Mouse (Mus musculus) thymus, adult 2 months (tissue): Measurements from ENCODE around the gene Zmynd19. TPM values are rescaled to one million over a fixed set of nuclear protein-coding genes. Genes with fewer than 3 reads are reported as not detected.

Source experiments
- DNase-seq: peaks from one replicate; pipeline ENCODE4 v3.0.0; 2021
- H3K27ac ChIP-seq: fragments of 200-500 bp; 2 replicates; pipeline ENCODE4 v1.5.1; 2012; ENCODE audit warnings: low read length, control low read depth; ENCODE audit not compliant: control insufficient read depth, insufficient read depth
- H3K27me3 ChIP-seq: fragments of 200-500 bp; 2 replicates; pipeline ENCODE4 v1.6.1; 2012; ENCODE audit warnings: mild to moderate bottlenecking, low read length, moderate library complexity, mixed read lengths; ENCODE audit not compliant: control insufficient read depth, insufficient read depth
- H3K36me3 ChIP-seq: fragments of 200-500 bp; 2 replicates; pipeline ENCODE4 v1.6.1; 2012; ENCODE audit warnings: mild to moderate bottlenecking, low read length, moderate library complexity; ENCODE audit not compliant: control insufficient read depth, insufficient read depth
- H3K4me1 ChIP-seq: fragments of 200-500 bp; replicated peaks from 2 replicates; pipeline ENCODE4 v1.6.1; 2012; ENCODE audit warnings: low read length; ENCODE audit not compliant: control insufficient read depth, insufficient read depth
- H3K4me3 ChIP-seq: fragments of 200-500 bp; 2 replicates; pipeline ENCODE4 v1.5.1; 2012; ENCODE audit warnings: mild to moderate bottlenecking, low read length, control low read depth, moderate library complexity; ENCODE audit not compliant: control insufficient read depth, insufficient read depth
- CTCF ChIP-seq: fragments of 200-500 bp; IDR thresholded peaks from 2 replicates; pipeline ENCODE4 v1.5.1; 2012; ENCODE audit warnings: mild to moderate bottlenecking, control low read depth, low read length, moderate library complexity, borderline replicate concordance; ENCODE audit not compliant: control insufficient read depth, poor library complexity, insufficient read depth; ENCODE audit errors: extremely low read depth
- POLR2A ChIP-seq: fragments of 200-500 bp; IDR thresholded peaks from 2 replicates; pipeline ENCODE4 v1.6.1; 2012; ENCODE audit warnings: mild to moderate bottlenecking, low read length, control low read depth, moderate library complexity; ENCODE audit not compliant: control insufficient read depth, poor library complexity, insufficient read depth; ENCODE audit errors: extremely low read depth
- WGBS: fragments of 180-500 bp; shearing (Covaris S2); methylation state at CpG from one replicate; pipeline ENCODE4 v1.1.7; 2018; 5-methylcytosine and 5-hydroxymethylcytosine counted together
- polyA plus RNA-seq: library from polyadenylated mRNA; depleted of rRNA; stranded (reverse); fragments of >200 nt; gene quantifications from 2 replicates; pipeline ENCODE4 v1.2.3, GENCODE M21; 2012; rRNA removed

Gene Zmynd19
- polyA plus RNA-seq = 11.0 and 14.8 TPM in 2 replicates

DNA sequence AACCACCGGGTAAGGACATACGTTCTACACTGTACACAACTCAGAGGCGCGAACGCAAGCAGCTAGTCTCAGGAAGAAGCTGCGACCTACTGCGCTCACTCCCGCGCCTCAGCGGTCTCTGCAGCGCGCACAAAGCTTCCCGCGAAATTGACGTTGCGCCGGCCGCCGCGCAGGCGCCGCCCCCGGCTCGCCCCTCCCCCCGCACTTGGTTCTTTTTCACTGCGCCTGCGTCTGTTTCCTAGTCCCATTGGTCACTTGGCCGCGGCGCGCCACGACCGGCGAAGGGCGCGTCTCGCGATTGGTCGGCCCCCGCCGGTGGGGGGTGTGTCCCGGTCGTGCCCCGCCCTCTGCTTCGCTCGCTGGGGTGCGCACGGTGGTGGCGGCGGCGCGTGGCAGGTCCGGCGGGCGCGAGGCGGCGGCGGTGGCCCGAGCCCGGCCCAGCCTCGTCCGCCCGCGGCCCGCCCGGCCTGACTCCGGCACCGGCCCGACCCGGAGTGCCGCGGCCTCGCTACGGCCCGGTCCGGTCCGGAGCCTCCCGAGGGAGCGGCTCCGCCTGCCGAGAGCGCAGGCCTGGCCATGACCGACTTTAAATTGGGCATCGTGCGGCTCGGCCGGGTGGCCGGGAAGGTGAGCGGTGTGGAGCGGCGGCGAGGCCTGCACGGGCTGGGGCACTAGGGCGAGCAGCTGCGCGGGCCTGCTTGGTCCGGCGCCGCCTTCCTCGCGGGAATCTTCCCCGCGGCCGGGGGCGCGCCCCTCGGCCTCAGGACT, at the start of gene Zmynd19:
Gene Zmynd19 (plus strand): TSS at position 372 of the 768 bp plus-strand sequence.
- no peak within 1 kb of the TSS for H3K27ac ChIP-seq
- WGBS = under 1% methylated on average over 108 of the region's 108 CpGs
- DNase-seq = peak; percentile 98

GRCm38 (mm10) chr2:24901055-24901454, 48.5 kb upstream of the Zmynd19 start:
- no peak overlapping the region for H3K27ac ChIP-seq
- no peaks in the 10 kb centered on the region for H3K36me3 ChIP-seq
- no peak for DNase-seq
- TF ChIP-seq CTCF (no peak), POLR2A (no peak)
- WGBS = 78% methylated on average over 5 of the region's 5 CpGs
- H3K4me1 ChIP-seq = no peaks in the 10 kb centered on the region
- H3K27me3 ChIP-seq = no peaks in the 10 kb centered on the region
- H3K4me3 ChIP-seq = no peak overlapping the region

More for the DNA sequence above, at the start of gene Zmynd19:
- Histone ChIP-seq H3K27me3 (no peaks in the 10 kb centered on the region), H3K36me3 (no peaks in the 10 kb centered on the region; the same call in 1 of the 2 replicates), H3K4me1 (peaks cover 6% of the 10 kb centered on the region; the same call in 1 of the 2 replicates), H3K4me3 (peak within 1 kb of the TSS; percentile 70)
- TF ChIP-seq POLR2A (peak; percentile 64), CTCF (peak; percentile 57; the same call in 1 of the 2 replicates)

DNA sequence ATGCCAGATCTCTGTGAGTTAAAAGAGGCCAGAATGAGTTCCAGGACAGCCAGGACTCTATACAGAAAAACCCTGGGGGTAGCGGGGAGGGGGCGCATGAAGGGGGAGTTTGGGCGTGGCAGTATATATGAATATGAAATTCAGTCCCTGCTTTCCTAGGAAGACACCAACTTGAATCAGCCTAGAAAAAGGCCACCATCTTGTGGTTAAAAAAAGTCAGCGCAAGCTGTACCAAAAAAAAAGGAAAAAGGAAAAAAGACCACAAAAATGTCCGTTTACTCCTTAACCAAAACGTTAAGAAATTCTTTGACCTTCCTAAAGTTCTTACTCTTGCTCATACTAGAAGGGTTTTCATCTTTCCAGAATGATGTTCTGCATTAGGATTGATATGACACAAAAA, 46.6 kb upstream of the Zmynd19 start:
- 68% methylated on average over 6 of the region's 6 CpGs for WGBS
- Histone ChIP-seq H3K36me3 (no peaks in the 10 kb centered on the region), H3K4me3 (no peak overlapping the region), H3K27me3 (no peaks in the 10 kb centered on the region), H3K27ac (no peak overlapping the region), H3K4me1 (peaks cover 2% of the 10 kb centered on the region; the same call in 1 of the 2 replicates)
- no peak for TF ChIP-seq POLR2A
- TF ChIP-seq CTCF = no peak
- DNase-seq = no peak

DNA sequence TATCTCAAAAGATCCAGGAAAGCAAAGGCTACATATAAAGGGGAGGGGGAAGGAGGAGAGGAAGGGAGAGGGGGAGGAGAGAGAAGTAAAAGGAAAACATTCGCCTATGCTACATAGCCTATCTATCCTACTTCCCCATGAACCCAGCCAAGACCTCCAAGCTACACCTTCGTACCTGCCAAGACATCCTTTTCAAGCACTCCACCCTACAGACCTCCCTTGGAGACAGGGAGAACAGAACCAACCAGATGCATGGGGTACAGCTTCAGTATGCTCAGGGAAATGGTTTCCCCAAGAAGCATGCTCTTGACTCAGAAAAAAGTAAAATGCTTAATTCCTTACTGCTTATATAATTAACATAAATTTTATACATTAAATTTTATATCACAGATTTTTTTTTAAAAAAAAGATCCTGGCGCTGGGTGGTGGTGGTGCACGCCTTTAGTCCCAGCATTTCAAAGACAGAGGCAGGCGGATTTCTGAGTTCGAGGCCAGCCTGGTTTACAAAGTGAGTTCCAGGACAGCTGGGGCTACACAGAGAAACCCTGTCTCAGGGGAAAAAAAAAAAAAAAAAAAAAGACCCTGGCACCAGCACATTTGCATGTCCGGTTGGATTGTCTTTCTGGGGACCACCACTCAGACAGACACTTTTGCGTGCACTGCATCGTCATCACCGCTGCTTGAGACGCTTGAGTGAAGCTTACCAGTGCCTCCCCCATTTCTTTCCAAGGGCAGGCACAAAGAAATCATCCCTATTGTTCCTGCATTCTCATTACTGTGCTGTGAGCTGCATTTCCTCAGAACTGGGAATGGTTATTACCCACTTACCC, 44.6 kb upstream of the Zmynd19 start:
- Histone ChIP-seq H3K36me3 (no peaks in the 10 kb centered on the region), H3K4me3 (no peak overlapping the region), H3K27me3 (no peaks in the 10 kb centered on the region), H3K4me1 (peaks cover 2% of the 10 kb centered on the region; the same call in 1 of the 2 replicates), H3K27ac (no peak overlapping the region)
- no peak for DNase-seq
- 94% methylated on average over 11 of the region's 11 CpGs for WGBS
- no peak for TF ChIP-seq POLR2A
- TF ChIP-seq CTCF = no peak

GRCm38 (mm10) chr2:24905653-24906155, 43.9 kb upstream of the Zmynd19 start:
- H3K27ac ChIP-seq = no peak overlapping the region
- TF ChIP-seq CTCF = no peak
- TF ChIP-seq POLR2A = no peak
- H3K27me3 ChIP-seq = no peaks in the 10 kb centered on the region
- H3K4me3 ChIP-seq = no peak overlapping the region
- 73% methylated on average over 2 of the region's 2 CpGs for WGBS
- H3K4me1 ChIP-seq = peaks cover 2% of the 10 kb centered on the region; the same call in 1 of the 2 replicates
- H3K36me3 ChIP-seq = no peaks in the 10 kb centered on the region
- no peak for DNase-seq

DNA sequence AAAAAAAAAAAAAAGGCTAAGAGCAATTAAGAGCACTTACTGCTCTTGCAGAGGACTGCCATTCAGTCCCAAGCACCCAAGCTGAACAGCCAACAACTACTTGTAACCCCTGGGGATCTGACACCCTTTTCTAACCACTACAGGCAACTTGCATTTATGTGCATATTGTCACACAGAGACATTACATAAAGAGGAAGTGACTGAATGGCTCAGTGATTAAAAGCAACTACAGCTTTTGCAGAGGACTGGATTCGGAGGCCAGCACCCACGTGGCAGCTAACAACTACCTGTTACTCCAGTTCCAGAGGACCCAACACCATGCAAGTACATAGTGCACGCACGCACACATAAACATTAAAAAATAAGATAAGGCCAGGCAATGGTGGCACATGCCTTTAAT, 39.1 kb upstream of the Zmynd19 start:
- DNase-seq = no peak
- Histone ChIP-seq H3K4me3 (no peak overlapping the region), H3K27ac (no peak overlapping the region), H3K36me3 (peaks cover 4% of the 10 kb centered on the region; the same call in 1 of the 2 replicates), H3K27me3 (no peaks in the 10 kb centered on the region), H3K4me1 (peaks cover 2% of the 10 kb centered on the region; the same call in 1 of the 2 replicates)
- TF ChIP-seq CTCF = no peak
- no peak for TF ChIP-seq POLR2A
- 61% methylated on average over 4 of the region's 4 CpGs for WGBS
